Mouse (Mus musculus) testis, postnatal 10 days (tissue): ENCODE data around the gene Gpr15.

Source experiments
- DNase-seq: peaks from one replicate; pipeline ENCODE4 v3.0.0; 2021; ENCODE audit warnings: low spot score

Gpr15 gene

DNA sequence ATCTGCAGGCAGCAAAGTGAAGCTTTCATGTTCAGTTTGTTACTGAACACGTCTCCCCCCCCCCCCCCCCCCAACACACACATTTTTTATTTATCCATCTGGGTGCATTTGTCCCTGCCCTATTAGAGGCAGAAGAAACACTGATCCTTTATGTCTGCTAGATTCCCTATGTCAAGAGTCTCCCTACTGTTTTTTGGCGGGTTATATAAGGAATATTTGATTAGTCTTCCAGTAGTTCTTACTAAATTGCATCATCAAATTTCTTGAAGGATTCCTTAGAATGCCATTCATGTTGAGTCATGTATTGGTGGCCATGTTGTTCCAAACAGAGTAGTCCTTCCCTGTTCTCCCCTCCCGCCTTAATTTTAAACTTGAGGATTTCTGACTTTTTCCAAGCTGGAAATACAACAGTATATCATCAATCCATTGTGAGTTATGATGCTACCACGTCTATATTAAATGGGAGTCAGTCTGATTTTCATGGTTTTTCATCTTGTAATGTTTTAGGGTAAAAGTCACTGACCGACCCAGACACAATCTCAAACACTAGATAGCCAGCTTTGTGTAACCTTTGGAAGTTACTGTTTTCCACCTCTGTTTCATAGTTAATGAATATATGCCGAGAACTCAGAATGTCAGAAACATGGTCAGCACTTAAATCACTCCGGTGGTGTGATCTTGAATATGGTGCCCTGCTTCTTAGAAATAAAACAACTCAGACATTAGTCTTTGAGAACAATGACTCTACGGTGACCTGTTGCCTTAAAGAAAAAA, 47.5 kb downstream of the Gpr15 start:
- DNase-seq: no peak

GRCm38 (mm10) chr16:58670643-58671042, 48.2 kb downstream of the Gpr15 start:
- DNase-seq: no peak

DNA sequence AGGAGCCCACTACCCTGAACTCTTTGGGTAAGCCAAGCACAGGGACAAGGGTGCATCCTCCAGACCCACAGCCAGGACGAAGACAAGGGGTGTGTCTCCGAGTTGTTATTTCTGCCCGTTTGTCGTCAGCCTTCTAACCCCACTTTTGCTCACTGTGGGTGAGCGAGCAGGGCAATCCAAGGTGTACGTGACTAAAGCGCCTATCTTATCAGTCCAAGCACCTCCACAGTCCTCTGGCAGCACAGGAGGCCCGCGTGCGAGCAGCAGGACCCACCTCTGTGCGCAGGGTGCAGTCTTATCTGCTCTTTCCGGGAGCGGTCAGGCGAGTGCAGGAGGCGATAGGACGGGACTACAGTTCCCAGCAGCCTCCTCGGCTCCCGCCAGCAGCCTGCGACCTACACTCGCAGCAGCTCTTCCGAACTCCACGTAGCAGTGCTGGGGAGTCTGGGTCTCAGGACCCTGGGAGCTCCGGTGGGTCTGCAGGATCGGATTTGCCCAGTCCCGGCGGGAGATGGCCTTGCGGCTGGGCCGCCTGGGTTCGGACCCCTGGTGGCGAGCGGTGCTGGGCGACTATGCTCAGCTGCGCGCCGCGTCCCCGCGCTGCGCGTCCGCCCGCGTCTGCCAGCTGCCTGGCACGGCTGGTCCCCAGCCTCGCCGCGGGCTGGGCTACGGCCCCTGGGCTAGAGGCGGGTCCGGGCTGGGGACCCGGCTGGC, 48.8 kb downstream of the Gpr15 start, which contains the start of gene Cpox:
Gene Cpox, plus strand, starts transcription at position 376 of the 714 bp plus-strand sequence.
- peak; percentile 73 for DNase-seq

DNA sequence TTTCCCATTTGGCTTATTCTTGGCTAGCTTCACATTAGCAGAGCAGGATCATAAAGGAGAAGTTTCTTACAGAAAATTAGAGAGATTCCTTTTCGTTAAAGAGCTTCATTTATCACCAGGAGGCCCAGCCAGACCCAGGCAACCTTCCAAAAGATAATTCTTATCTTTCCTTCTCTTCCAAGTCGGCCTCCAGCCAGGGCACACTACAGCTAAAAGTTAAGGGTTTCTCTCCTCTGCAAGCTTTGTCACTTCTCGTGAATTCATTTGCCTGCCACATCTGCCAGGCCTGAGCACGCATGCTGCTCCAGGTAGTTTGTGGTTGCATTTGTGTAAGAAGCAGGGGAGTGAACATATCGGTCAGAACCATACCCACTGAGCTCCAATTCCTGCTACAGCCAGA, 49.6 kb downstream of the Gpr15 start:
- DNase-seq: peak; percentile 46

- DNase-seq: no peak
Measured at GRCm38 (mm10) chr16:58668586-58668985, 50.3 kb downstream of the Gpr15 start.
